Mouse (Mus musculus): ENCODE results near the gene Elavl3. TPM values are rescaled to one million over a fixed set of nuclear protein-coding genes. Genes with fewer than 3 reads are reported as not detected.

Elavl3 gene
- total and polyA plus RNA-seq, 3 experiments: 0.15 to 1.1 TPM; not detected in 1

DNA sequence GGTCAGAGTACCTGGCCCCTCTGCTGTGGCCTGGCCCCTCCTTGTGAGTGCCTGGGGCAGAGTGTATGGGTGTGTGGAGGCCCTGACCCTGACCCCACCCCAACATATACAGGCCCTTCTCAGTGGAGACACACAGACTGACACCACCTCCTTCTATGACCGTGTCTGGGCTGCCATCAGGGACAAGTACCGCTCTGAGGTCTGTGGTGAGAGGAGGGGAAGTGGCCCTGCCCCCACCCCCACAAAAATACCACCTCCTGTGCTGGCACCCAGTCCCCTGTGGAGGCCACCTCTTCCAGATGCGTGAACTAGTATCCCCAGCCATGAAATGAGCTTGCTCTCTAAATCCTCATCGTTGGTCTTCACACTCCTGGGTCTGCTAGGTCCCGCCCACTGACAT is 40.8 kb downstream of the Elavl3 start:
- no peaks in the 10 kb centered on the region for H3K27me3 ChIP-seq (ENCODE audit: control insufficient read depth in 1 of 2, insufficient read depth in 2 of 2, low read length in 2 of 2)
- H3K4me3 ChIP-seq (ENCODE audit: control insufficient read depth in 1 of 2, insufficient read depth in 1 of 2, low read depth in 2 of 2, low read length in 2 of 2): no peak overlapping the region
- TF ChIP-seq MAX (IDR thresholded peaks at IDR 0.05; ENCODE audit: low read length): no peak
- TF ChIP-seq JUND (IDR thresholded peaks at IDR 0.05; ENCODE audit: low read depth, low read length): no peak
- TF ChIP-seq ZNF384 (IDR thresholded peaks at IDR 0.05; ENCODE audit: low read depth, low read length): no peak
- no peak for TF ChIP-seq MYB (IDR thresholded peaks at IDR 0.05; ENCODE audit: low read depth, low read length)
- no peak for TF ChIP-seq NRF1 (IDR thresholded peaks at IDR 0.05; ENCODE audit: insufficient read depth, low read depth, low read length, poor library complexity, severe bottlenecking)
- no peak; a peak in 1 of 4 replicates for TF ChIP-seq POLR2A (IDR thresholded peaks at IDR 0.05; ENCODE audit: control insufficient read depth in 1 of 2, insufficient read depth in 1 of 2, low read depth in 1 of 2, low read length in 2 of 2, poor library complexity in 1 of 2)
- no peaks in the 10 kb centered on the region; a peak in 1 of 4 replicates for H3K4me1 ChIP-seq (ENCODE audit: control insufficient read depth in 1 of 2, insufficient read depth in 2 of 2, low read length in 2 of 2)
- DNase-seq (ENCODE audit: low read depth, low spot score): no peak
- no peaks in the 10 kb centered on the region for H3K9me3 ChIP-seq (replicated peaks; ENCODE audit: insufficient read depth, low read length)
- H3K36me3 ChIP-seq (ENCODE audit: control insufficient read depth in 1 of 2, insufficient read depth in 2 of 2, low read length in 2 of 2): peaks cover 0 to 25% of the 10 kb centered on the region in 2 experiments; a peak in 3 of 4 replicates
- no peak overlapping the region for H3K27ac ChIP-seq (ENCODE audit: control insufficient read depth, low read depth, low read length)
- no peak overlapping the region for H3K9ac ChIP-seq (ENCODE audit: control insufficient read depth, low read depth, low read length, poor library complexity, severe bottlenecking)
- H3K79me2 ChIP-seq (ENCODE audit: control insufficient read depth, insufficient read depth, low read length, poor library complexity): no peaks in the 10 kb centered on the region; the same call in 1 of the 2 replicates

DNA sequence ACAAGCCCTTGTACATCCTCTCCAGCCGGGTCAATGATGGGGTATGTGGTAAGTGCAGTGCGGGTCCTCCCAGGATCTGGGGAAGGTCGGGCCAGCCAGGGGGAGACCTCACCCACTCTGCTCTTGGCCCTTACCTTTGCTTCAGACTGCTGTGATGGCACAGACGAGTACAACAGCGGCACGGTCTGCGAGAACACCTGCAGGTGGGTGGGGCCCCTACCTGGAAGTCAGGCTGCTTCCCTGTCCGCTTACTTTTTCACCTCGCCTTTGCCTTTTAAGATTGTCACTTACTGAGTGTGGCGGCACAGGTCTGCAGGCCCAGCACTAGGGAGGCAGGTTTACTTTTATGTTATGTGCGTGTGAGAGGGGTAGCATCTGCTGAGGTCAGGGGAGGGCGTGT is 47.3 kb downstream of the Elavl3 start:
- Histone ChIP-seq H3K27me3 (ENCODE audit: control insufficient read depth in 1 of 2, insufficient read depth in 2 of 2, low read length in 2 of 2) (peaks cover 0 to 2% of the 10 kb centered on the region in 2 experiments; a peak in 1 of 4 replicates), H3K4me3 (ENCODE audit: control insufficient read depth in 1 of 2, insufficient read depth in 1 of 2, low read depth in 2 of 2, low read length in 2 of 2) (no peak overlapping the region), H3K4me1 (ENCODE audit: control insufficient read depth in 1 of 2, insufficient read depth in 2 of 2, low read length in 2 of 2) (peaks cover 3 to 22% of the 10 kb centered on the region in 2 experiments), H3K36me3 (ENCODE audit: control insufficient read depth in 1 of 2, insufficient read depth in 2 of 2, low read length in 2 of 2) (peaks cover 16 to 22% of the 10 kb centered on the region in 2 experiments), H3K9ac (ENCODE audit: control insufficient read depth, low read depth, low read length, poor library complexity, severe bottlenecking) (no peak overlapping the region; the same call in 1 of the 2 replicates), H3K27ac (ENCODE audit: control insufficient read depth, low read depth, low read length) (no peak overlapping the region), H3K79me2 (ENCODE audit: control insufficient read depth, insufficient read depth, low read length, poor library complexity) (peaks cover 26% of the 10 kb centered on the region), H3K9me3 (replicated peaks; ENCODE audit: insufficient read depth, low read length) (no peaks in the 10 kb centered on the region)
- no peak for TF ChIP-seq MEF2A (IDR thresholded peaks at IDR 0.05; ENCODE audit: extremely low read depth, insufficient replicate concordance, low read depth, low read length, poor library complexity, severe bottlenecking)
- TF ChIP-seq ZMIZ1 (IDR thresholded peaks at IDR 0.05; ENCODE audit: low read depth, low read length): no peak
- TF ChIP-seq ELF1 (IDR thresholded peaks at IDR 0.05; ENCODE audit: low read depth, low read length): no peak
- TF ChIP-seq MYC (IDR thresholded peaks at IDR 0.05; ENCODE audit: low read depth, low read length): no peak
- DNase-seq (ENCODE audit: low read depth, low spot score): no peak

DNA sequence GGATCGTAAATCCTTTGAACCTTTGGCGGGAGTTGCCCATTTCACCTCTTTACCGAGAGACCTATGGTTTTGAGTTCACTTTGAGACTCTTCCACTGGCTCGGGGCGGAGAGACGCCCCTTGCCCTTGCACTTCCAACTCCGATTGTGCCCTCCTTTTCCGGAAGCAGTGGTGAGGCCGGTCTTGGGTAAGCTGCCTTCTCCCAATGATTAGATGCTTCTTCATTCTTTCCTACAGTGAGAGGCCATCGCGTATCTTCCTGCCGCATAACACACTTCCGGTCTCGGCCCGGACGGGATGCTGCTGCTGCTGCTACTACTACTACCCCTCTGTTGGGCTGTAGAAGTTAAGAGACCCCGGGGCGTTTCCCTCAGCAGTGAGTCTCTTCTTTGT is 48.7 kb downstream of the Elavl3 start:
- peaks cover 8 to 22% of the 10 kb centered on the region in 2 experiments for H3K36me3 ChIP-seq (ENCODE audit: control insufficient read depth in 1 of 2, insufficient read depth in 2 of 2, low read length in 2 of 2)
- H3K4me3 ChIP-seq (ENCODE audit: control insufficient read depth in 1 of 2, insufficient read depth in 1 of 2, low read depth in 2 of 2, low read length in 2 of 2): peak overlapping the region; percentile 54 to 62
- H3K27ac ChIP-seq (ENCODE audit: control insufficient read depth, low read depth, low read length): peak overlapping the region; percentile 70
- peaks cover 0 to 4% of the 10 kb centered on the region in 2 experiments; a peak in 2 of 4 replicates for H3K27me3 ChIP-seq (ENCODE audit: control insufficient read depth in 1 of 2, insufficient read depth in 2 of 2, low read length in 2 of 2)
- H3K4me1 ChIP-seq (ENCODE audit: control insufficient read depth in 1 of 2, insufficient read depth in 2 of 2, low read length in 2 of 2): peaks cover 3 to 22% of the 10 kb centered on the region in 2 experiments
- peak overlapping the region; percentile 71 for H3K9ac ChIP-seq (ENCODE audit: control insufficient read depth, low read depth, low read length, poor library complexity, severe bottlenecking)
- TF ChIP-seq MYB (IDR thresholded peaks at IDR 0.05; ENCODE audit: low read depth, low read length) (no peak; the same call in 1 of the 2 replicates), TCF12 (IDR thresholded peaks at IDR 0.05; ENCODE audit: low read depth, low read length) (peak; percentile 60), POLR2A (IDR thresholded peaks at IDR 0.05; ENCODE audit: control insufficient read depth in 1 of 2, insufficient read depth in 1 of 2, low read depth in 1 of 2, low read length in 2 of 2, poor library complexity in 1 of 2) (peak; percentile 41 to 69; a peak in 3 of 4 replicates), NRF1 (IDR thresholded peaks at IDR 0.05; ENCODE audit: insufficient read depth, low read depth, low read length, poor library complexity, severe bottlenecking) (no peak), E2F4 (IDR thresholded peaks at IDR 0.05; ENCODE audit: borderline replicate concordance, low read depth, low read length) (no peak), SMC3 (IDR thresholded peaks at IDR 0.05; ENCODE audit: low read depth, low read length) (no peak; the same call in 1 of the 2 replicates), GABPA (IDR thresholded peaks at IDR 0.05; ENCODE audit: low read depth, low read length) (no peak), CHD1 (IDR thresholded peaks at IDR 0.05; ENCODE audit: low read depth, low read length) (peak; percentile 96; the same call in 1 of the 2 replicates), TBP (IDR thresholded peaks at IDR 0.05; ENCODE audit: low read depth, low read length) (peak; percentile 93), ELF1 (IDR thresholded peaks at IDR 0.05; ENCODE audit: low read depth, low read length) (peak; percentile 86)
- peak; percentile 96 for DNase-seq (ENCODE audit: low read depth, low spot score)
- H3K9me3 ChIP-seq (replicated peaks; ENCODE audit: insufficient read depth, low read length): no peaks in the 10 kb centered on the region
- peaks cover 26% of the 10 kb centered on the region for H3K79me2 ChIP-seq (ENCODE audit: control insufficient read depth, insufficient read depth, low read length, poor library complexity)

Measured in MEL (cell line).